Mouse (Mus musculus) bone marrow, adult 2 months (tissue): ENCODE results near the gene Pgghg.
A peak's percentile ranks its signal among the peaks of the same experiment; 100 is the strongest.

Experiments used
- CTCF ChIP-seq: fragments of 200-500 bp; IDR thresholded peaks from 2 replicates; pipeline ENCODE4 v1.5.1; 2011; ENCODE audit warnings: low read length, control low read depth; ENCODE audit not compliant: control insufficient read depth, insufficient read depth
- POLR2A ChIP-seq: fragments of 200-500 bp; IDR thresholded peaks from 2 replicates; pipeline ENCODE4 v1.6.1; 2011; ENCODE audit warnings: low read depth, mild to moderate bottlenecking, control low read depth, low read length, borderline replicate concordance; ENCODE audit not compliant: control insufficient read depth

GRCm38 (mm10) chr7:140907697-140908096, 33.5 kb upstream of the Pgghg start:
- TF ChIP-seq CTCF (0 out of 2 replicates have a peak, but pooled peaks have one; percentile 4), POLR2A (no peak)
